Mouse (Mus musculus): ENCODE data around the gene F13a1. TPM values are rescaled to one million over a fixed set of nuclear protein-coding genes. Genes with fewer than 3 reads are reported as not detected.

Gene F13a1
- polyA plus RNA-seq, 1 experiment from 2014 or later = 15.1 TPM

- H3K4me3 ChIP-seq = no peak overlapping the region
- no peaks in the 10 kb centered on the region for H3K36me3 ChIP-seq
- H3K9ac ChIP-seq = no peak overlapping the region
- no peaks in the 10 kb centered on the region for H3K27me3 ChIP-seq
- no peaks in the 10 kb centered on the region for H3K9me3 ChIP-seq
- H3K4me1 ChIP-seq = no peaks in the 10 kb centered on the region
- H3K4me2 ChIP-seq = no peak overlapping the region
- whole genome bisulfite sequencing = 34% methylated on average over 4 of the region's 4 CpGs
- no peak overlapping the region for H3K27ac ChIP-seq
- no peak for ATAC-seq (ENCODE audit: insufficient number of reproducible peaks, insufficient read depth, low FRiP score, low TSS enrichment, low read depth)
Measured at GRCm38 (mm10) chr13:37025996-37026579, 24.0 kb downstream of the F13a1 start.

GRCm38 (mm10) chr13:37021575-37021974, 28.5 kb downstream of the F13a1 start:
- Histone ChIP-seq H3K9me3 (no peaks in the 10 kb centered on the region), H3K4me1 (no peaks in the 10 kb centered on the region), H3K4me2 (no peak overlapping the region), H3K4me3 (no peak overlapping the region), H3K36me3 (no peaks in the 10 kb centered on the region), H3K27ac (no peak overlapping the region), H3K9ac (no peak overlapping the region), H3K27me3 (no peaks in the 10 kb centered on the region)
- 80% methylated on average over 2 of the region's 2 CpGs for WGBS
- ATAC-seq (ENCODE audit: insufficient number of reproducible peaks, insufficient read depth, low FRiP score, low TSS enrichment, low read depth) = no peak

- Histone ChIP-seq H3K27me3 (no peaks in the 10 kb centered on the region), H3K27ac (no peak overlapping the region), H3K4me2 (no peak overlapping the region), H3K9me3 (no peaks in the 10 kb centered on the region), H3K4me3 (no peak overlapping the region), H3K9ac (no peak overlapping the region), H3K36me3 (no peaks in the 10 kb centered on the region), H3K4me1 (no peaks in the 10 kb centered on the region)
- no peak for ATAC-seq (ENCODE audit: insufficient number of reproducible peaks, insufficient read depth, low FRiP score, low TSS enrichment, low read depth)
- 84% methylated on average over 5 of the region's 5 CpGs for WGBS
Measured at GRCm38 (mm10) chr13:37010771-37011170, 39.3 kb downstream of the F13a1 start.

GRCm38 (mm10) chr13:37006224-37006623, 43.8 kb downstream of the F13a1 start:
- Histone ChIP-seq H3K27me3 (no peaks in the 10 kb centered on the region), H3K27ac (no peak overlapping the region), H3K4me3 (no peak overlapping the region), H3K9ac (no peak overlapping the region), H3K9me3 (no peaks in the 10 kb centered on the region), H3K36me3 (no peaks in the 10 kb centered on the region), H3K4me2 (no peak overlapping the region), H3K4me1 (no peaks in the 10 kb centered on the region)
- no peak for ATAC-seq (ENCODE audit: insufficient number of reproducible peaks, insufficient read depth, low FRiP score, low TSS enrichment, low read depth)

- H3K9me3 ChIP-seq = no peaks in the 10 kb centered on the region
- WGBS = 44% methylated on average over 6 of the region's 6 CpGs
- H3K9ac ChIP-seq = no peak overlapping the region
- no peaks in the 10 kb centered on the region for H3K36me3 ChIP-seq
- H3K27ac ChIP-seq = no peak overlapping the region
- H3K27me3 ChIP-seq = no peaks in the 10 kb centered on the region
- no peak for ATAC-seq (ENCODE audit: insufficient number of reproducible peaks, insufficient read depth, low FRiP score, low TSS enrichment, low read depth)
- H3K4me2 ChIP-seq = no peak overlapping the region
- H3K4me1 ChIP-seq = no peaks in the 10 kb centered on the region
- H3K4me3 ChIP-seq = no peak overlapping the region
Measured at GRCm38 (mm10) chr13:36999210-36999705, 50.8 kb downstream of the F13a1 start.

GRCm38 (mm10) chr13:36993593-36993992, 56.5 kb downstream of the F13a1 start:
- H3K27ac ChIP-seq = no peak overlapping the region
- H3K4me3 ChIP-seq = no peak overlapping the region
- H3K4me1 ChIP-seq = 0 out of 2 replicates have a peak, but pooled peaks cover 3% of the 10 kb centered on the region
- no peak for ATAC-seq (ENCODE audit: insufficient number of reproducible peaks, insufficient read depth, low FRiP score, low TSS enrichment, low read depth)
- no peaks in the 10 kb centered on the region for H3K9me3 ChIP-seq
- WGBS = 81% methylated on average over 5 of the region's 5 CpGs
- no peaks in the 10 kb centered on the region for H3K36me3 ChIP-seq
- H3K27me3 ChIP-seq = no peaks in the 10 kb centered on the region
- no peak overlapping the region for H3K9ac ChIP-seq
- no peak overlapping the region for H3K4me2 ChIP-seq

GRCm38 (mm10) chr13:36988392-36988791, 61.7 kb downstream of the F13a1 start:
- Histone ChIP-seq H3K4me1 (0 out of 2 replicates have a peak, but pooled peaks cover 3% of the 10 kb centered on the region), H3K27me3 (no peaks in the 10 kb centered on the region), H3K36me3 (no peaks in the 10 kb centered on the region), H3K9me3 (no peaks in the 10 kb centered on the region), H3K4me3 (no peak overlapping the region), H3K4me2 (no peak overlapping the region), H3K27ac (no peak overlapping the region), H3K9ac (no peak overlapping the region)
- no peak for ATAC-seq (ENCODE audit: insufficient number of reproducible peaks, insufficient read depth, low FRiP score, low TSS enrichment, low read depth)
- 78% methylated on average over 4 of the region's 4 CpGs for WGBS

GRCm38 (mm10) chr13:36973016-36973415, 77.0 kb downstream of the F13a1 start:
- H3K27ac ChIP-seq = no peak overlapping the region
- H3K4me3 ChIP-seq = no peak overlapping the region
- no peaks in the 10 kb centered on the region for H3K27me3 ChIP-seq
- H3K4me1 ChIP-seq = no peaks in the 10 kb centered on the region
- no peaks in the 10 kb centered on the region for H3K36me3 ChIP-seq
- H3K9ac ChIP-seq = no peak overlapping the region
- no peaks in the 10 kb centered on the region for H3K9me3 ChIP-seq
- no peak overlapping the region for H3K4me2 ChIP-seq
- ATAC-seq (ENCODE audit: insufficient number of reproducible peaks, insufficient read depth, low FRiP score, low TSS enrichment, low read depth) = no peak
- WGBS = 71% methylated on average over 2 of the region's 2 CpGs

- no peak for ATAC-seq (ENCODE audit: insufficient number of reproducible peaks, insufficient read depth, low FRiP score, low TSS enrichment, low read depth)
- WGBS = 67% methylated on average over 3 of the region's 3 CpGs
Measured at GRCm38 (mm10) chr13:36972226-36972625, 77.8 kb downstream of the F13a1 start.

GRCm38 (mm10) chr13:36962926-36963325, 87.1 kb downstream of the F13a1 start:
- Histone ChIP-seq H3K36me3 (no peaks in the 10 kb centered on the region), H3K4me3 (no peak overlapping the region), H3K4me1 (no peaks in the 10 kb centered on the region), H3K4me2 (no peak overlapping the region), H3K27me3 (no peaks in the 10 kb centered on the region), H3K9me3 (no peaks in the 10 kb centered on the region), H3K9ac (no peak overlapping the region), H3K27ac (no peak overlapping the region)
- no peak for ATAC-seq (ENCODE audit: insufficient number of reproducible peaks, insufficient read depth, low FRiP score, low TSS enrichment, low read depth)

More at GRCm38 (mm10) chr13:36972226-36972625, 77.8 kb downstream of the F13a1 start:
- H3K36me3 ChIP-seq = no peaks in the 10 kb centered on the region
- H3K9me3 ChIP-seq = no peaks in the 10 kb centered on the region
- H3K9ac ChIP-seq = no peak overlapping the region
- no peaks in the 10 kb centered on the region for H3K4me1 ChIP-seq
- H3K27me3 ChIP-seq = no peaks in the 10 kb centered on the region
- no peak overlapping the region for H3K4me2 ChIP-seq
- no peak overlapping the region for H3K27ac ChIP-seq
- no peak overlapping the region for H3K4me3 ChIP-seq

GRCm38 (mm10) chr13:36958996-36959395, 91.0 kb downstream of the F13a1 start:
- Histone ChIP-seq H3K27ac (no peak overlapping the region), H3K4me3 (no peak overlapping the region), H3K9ac (no peak overlapping the region), H3K4me2 (no peak overlapping the region), H3K27me3 (no peaks in the 10 kb centered on the region), H3K36me3 (no peaks in the 10 kb centered on the region), H3K4me1 (no peaks in the 10 kb centered on the region), H3K9me3 (no peaks in the 10 kb centered on the region)
- ATAC-seq (ENCODE audit: insufficient number of reproducible peaks, insufficient read depth, low FRiP score, low TSS enrichment, low read depth) = no peak
- 61% methylated on average over 3 of the region's 3 CpGs for WGBS

GRCm38 (mm10) chr13:36954937-36955336, 95.1 kb downstream of the F13a1 start:
- 88% methylated on average over 3 of the region's 3 CpGs for WGBS
- Histone ChIP-seq H3K27ac (no peak overlapping the region), H3K4me2 (no peak overlapping the region), H3K27me3 (no peaks in the 10 kb centered on the region), H3K36me3 (no peaks in the 10 kb centered on the region), H3K9ac (no peak overlapping the region), H3K4me3 (no peak overlapping the region), H3K9me3 (no peaks in the 10 kb centered on the region), H3K4me1 (no peaks in the 10 kb centered on the region)
- no peak for ATAC-seq (ENCODE audit: insufficient number of reproducible peaks, insufficient read depth, low FRiP score, low TSS enrichment, low read depth)

Data from embryonic facial prominence, embryonic 13.5 days (tissue).